Mouse (Mus musculus) MEL (cell line): ENCODE measurements at regions not wholly inside any gene's neighbourhood (a gene's known extent, or its start where the extent isn't known, plus 50 kb on each side); places are given as distances from the start of the nearest gene placed in this dataset.

Experiments
- DNase-seq: peaks from one replicate; pipeline ENCODE4 v3.0.0; 2011; ENCODE audit warnings: low read depth, low spot score
- H3K27ac ChIP-seq: 2 replicates; pipeline ENCODE4 v1.5.1; 2012; ENCODE audit warnings: low read depth, mild to moderate bottlenecking, control low read depth, low read length, moderate library complexity; ENCODE audit not compliant: control insufficient read depth
- H3K27me3 ChIP-seq, 2 experiments: fragments of 150-350 bp in 1 of 2; sonication (generic) in 1 of 2; 2 replicates each; pipeline ENCODE4 v1.6.1; 2012; ENCODE audit warnings: low read length in 2 of 2, mild to moderate bottlenecking in 2 of 2, improper control_type of control experiment in 1 of 2, moderate library complexity in 1 of 2; ENCODE audit not compliant: insufficient read depth in 2 of 2, control insufficient read depth in 1 of 2
- H3K36me3 ChIP-seq, 2 experiments: 2 replicates each; pipeline ENCODE4 v1.6.1; 2012 to 2014; ENCODE audit warnings: low read length in 2 of 2, improper control_type of control experiment in 1 of 2, inconsistent platforms in 1 of 2, mild to moderate bottlenecking in 1 of 2; ENCODE audit not compliant: insufficient read depth in 2 of 2, control insufficient read depth in 1 of 2
- H3K4me1 ChIP-seq, 2 experiments: fragments of 150-350 bp in 1 of 2; sonication (generic) in 1 of 2; 2 replicates each; pipeline ENCODE4 v1.6.1; 2012; ENCODE audit warnings: low read length in 2 of 2, improper control_type of control experiment in 1 of 2, mild to moderate bottlenecking in 1 of 2; ENCODE audit not compliant: insufficient read depth in 2 of 2, control insufficient read depth in 1 of 2
- H3K4me3 ChIP-seq, 2 experiments: fragments of 150-350 bp in 1 of 2; sonication (generic) in 1 of 2; 2 replicates each; pipeline ENCODE4 v1.5.1; 2012; ENCODE audit warnings: low read depth in 2 of 2, low read length in 2 of 2, mild to moderate bottlenecking in 2 of 2, moderate library complexity in 2 of 2, control low read depth in 1 of 2, improper control_type of control experiment in 1 of 2; ENCODE audit not compliant: control insufficient read depth in 1 of 2, insufficient read depth in 1 of 2
- H3K79me2 ChIP-seq: 2 replicates; pipeline ENCODE4 v1.6.1; 2012; ENCODE audit warnings: mild to moderate bottlenecking, low read length, moderate library complexity; ENCODE audit not compliant: control insufficient read depth, poor library complexity, insufficient read depth
- H3K9ac ChIP-seq: 2 replicates; pipeline ENCODE4 v1.6.1; 2012; ENCODE audit warnings: low read depth, mild to moderate bottlenecking, control low read depth, low read length, moderate library complexity; ENCODE audit not compliant: control insufficient read depth, poor library complexity, severe bottlenecking
- H3K9me3 ChIP-seq: fragments of 150-350 bp; sonication (generic); replicated peaks from 2 replicates; pipeline ENCODE4 v1.6.1; 2012; ENCODE audit warnings: mild to moderate bottlenecking, low read length, improper control_type of control experiment, moderate library complexity; ENCODE audit not compliant: insufficient read depth
- CHD2 ChIP-seq: IDR thresholded peaks from 2 replicates; pipeline ENCODE4 v1.6.1; 2011; ENCODE audit warnings: low read length, improper control_type of control experiment
- E2F4 ChIP-seq: IDR thresholded peaks from 2 replicates; pipeline ENCODE4 v1.6.1; 2011; ENCODE audit warnings: low read depth, low read length, improper control_type of control experiment, borderline replicate concordance
- ETS1 ChIP-seq: IDR thresholded peaks from 2 replicates; pipeline ENCODE4 v1.6.1; 2012; ENCODE audit warnings: low read depth, mild to moderate bottlenecking, inconsistent platforms, low read length, improper control_type of control experiment, moderate library complexity
- GABPA ChIP-seq: IDR thresholded peaks from 2 replicates; pipeline ENCODE4 v1.6.1; 2012; ENCODE audit warnings: low read depth, mild to moderate bottlenecking, inconsistent platforms, low read length, improper control_type of control experiment, moderate library complexity
- MAFK ChIP-seq: IDR thresholded peaks from 2 replicates; pipeline ENCODE4 v1.6.1; 2011; ENCODE audit warnings: low read depth, mild to moderate bottlenecking, low read length, improper control_type of control experiment, borderline replicate concordance
- MAZ ChIP-seq: IDR thresholded peaks from 2 replicates; pipeline ENCODE4 v1.6.1; 2012; ENCODE audit warnings: low read depth, mild to moderate bottlenecking, inconsistent platforms, low read length, improper control_type of control experiment
- MEF2A ChIP-seq: IDR thresholded peaks from 2 replicates; pipeline ENCODE4 v1.6.1; 2014; ENCODE audit warnings: low read depth, mild to moderate bottlenecking, inconsistent platforms, low read length, improper control_type of control experiment; ENCODE audit not compliant: poor library complexity, insufficient replicate concordance, severe bottlenecking; ENCODE audit errors: extremely low read depth
- MXI1 ChIP-seq: IDR thresholded peaks from 2 replicates; pipeline ENCODE4 v1.6.1; 2011; ENCODE audit warnings: mild to moderate bottlenecking, low read depth, low read length, improper control_type of control experiment
- MYB ChIP-seq: IDR thresholded peaks from 2 replicates; pipeline ENCODE4 v1.6.1; 2011; ENCODE audit warnings: mild to moderate bottlenecking, low read depth, low read length, improper control_type of control experiment
- NELFE ChIP-seq: IDR thresholded peaks from 2 replicates; pipeline ENCODE4 v1.6.1; 2011; ENCODE audit warnings: low read depth, low read length, improper control_type of control experiment
- POLR2AphosphoS2 ChIP-seq: IDR thresholded peaks from 2 replicates; pipeline ENCODE4 v1.6.1; 2011; ENCODE audit warnings: low read length, improper control_type of control experiment
- RAD21 ChIP-seq: IDR thresholded peaks from 2 replicates; pipeline ENCODE4 v1.6.1; 2011; ENCODE audit warnings: mild to moderate bottlenecking, low read depth, low read length, improper control_type of control experiment
- SIN3A ChIP-seq: IDR thresholded peaks from 2 replicates; pipeline ENCODE4 v1.6.1; 2012; ENCODE audit warnings: low read length, improper control_type of control experiment, inconsistent platforms
- TAL1 ChIP-seq: IDR thresholded peaks from 2 replicates; pipeline ENCODE4 v1.6.1; 2012; ENCODE audit warnings: mild to moderate bottlenecking, inconsistent platforms, low read length, moderate library complexity, mixed read lengths
- TBP ChIP-seq: IDR thresholded peaks from 2 replicates; pipeline ENCODE4 v1.8.0; 2011; ENCODE audit warnings: low read depth, low read length, improper control_type of control experiment
- TCF12 ChIP-seq: IDR thresholded peaks from 2 replicates; pipeline ENCODE4 v1.6.1; 2014; ENCODE audit warnings: low read depth, mild to moderate bottlenecking, inconsistent platforms, low read length, improper control_type of control experiment, moderate library complexity
- UBTF ChIP-seq: IDR thresholded peaks from 2 replicates; pipeline ENCODE4 v1.6.1; 2012; ENCODE audit warnings: low read depth, mild to moderate bottlenecking, inconsistent platforms, low read length, improper control_type of control experiment, moderate library complexity, borderline replicate concordance; ENCODE audit not compliant: insufficient read depth
- ZC3H11A ChIP-seq: IDR thresholded peaks from 2 replicates; pipeline ENCODE4 v1.6.1; 2012; ENCODE audit warnings: low read depth, mild to moderate bottlenecking, inconsistent platforms, low read length, improper control_type of control experiment
- ZNF384 ChIP-seq: IDR thresholded peaks from 2 replicates; pipeline ENCODE4 v1.6.1; 2012; ENCODE audit warnings: low read depth, mild to moderate bottlenecking, inconsistent platforms, low read length, improper control_type of control experiment

DNA sequence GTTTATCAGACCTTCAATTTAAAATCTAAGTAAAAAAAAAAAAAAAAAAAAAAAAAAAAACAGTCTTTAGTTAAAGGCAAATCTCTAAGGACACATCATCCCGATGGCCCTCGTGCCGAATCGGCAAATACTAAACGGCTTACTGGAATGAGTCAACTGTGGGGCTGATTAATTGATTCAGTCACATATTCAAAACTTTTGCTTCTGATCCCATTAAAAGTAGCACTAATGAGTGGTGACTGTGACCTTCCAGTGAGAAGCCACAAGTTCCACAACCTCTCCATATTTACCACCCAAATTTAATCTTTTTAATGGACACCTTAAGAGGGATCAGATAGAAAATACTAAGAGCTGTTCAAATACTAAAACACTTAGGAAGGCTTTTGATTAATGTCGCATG lies 1511.9 kb upstream of the Acvr2a start:
- H3K27me3 ChIP-seq, result no peaks in the 10 kb centered on the region
- DNase-seq, result no peak
- no peak overlapping the region for H3K9ac ChIP-seq
- H3K4me3 ChIP-seq, result no peak overlapping the region
- no peaks in the 10 kb centered on the region for H3K36me3 ChIP-seq
- H3K79me2 ChIP-seq, result no peaks in the 10 kb centered on the region
- H3K9me3 ChIP-seq, result no peaks in the 10 kb centered on the region
- H3K4me1 ChIP-seq, result no peaks in the 10 kb centered on the region; a peak in 1 of 4 replicates
- no peak overlapping the region for H3K27ac ChIP-seq
- no peak for TF ChIP-seq TBP
- TF ChIP-seq MEF2A, result no peak
- TF ChIP-seq NELFE, result no peak
- no peak for TF ChIP-seq E2F4
- TF ChIP-seq POLR2AphosphoS2, result no peak
- no peak for TF ChIP-seq RAD21

- H3K27ac ChIP-seq, result no peak overlapping the region
- no peaks in the 10 kb centered on the region for H3K27me3 ChIP-seq
- H3K4me1 ChIP-seq, result no peaks in the 10 kb centered on the region
- H3K4me3 ChIP-seq, result no peak overlapping the region
- no peak for DNase-seq
- no peaks in the 10 kb centered on the region for H3K79me2 ChIP-seq
- no peaks in the 10 kb centered on the region for H3K9me3 ChIP-seq
- peaks cover 0 to 4% of the 10 kb centered on the region in 2 experiments; a peak in 2 of 4 replicates for H3K36me3 ChIP-seq
- no peak overlapping the region for H3K9ac ChIP-seq
- TF ChIP-seq CHD2, result no peak
- no peak for TF ChIP-seq MXI1
- no peak for TF ChIP-seq UBTF
- no peak for TF ChIP-seq SIN3A
- TF ChIP-seq TAL1, result no peak
- no peak for TF ChIP-seq TCF12
- TF ChIP-seq GABPA, result no peak
These were observed 1483.3 kb upstream of the Acvr2a start for GRCm38 (mm10) chr2:47330574-47330973.

GRCm38 (mm10) chr2:47334406-47335113 lies 1479.3 kb upstream of the Acvr2a start:
- no peak overlapping the region for H3K4me3 ChIP-seq
- DNase-seq, result peak; percentile 6
- H3K27ac ChIP-seq, result no peak overlapping the region
- no peak overlapping the region for H3K9ac ChIP-seq
- no peaks in the 10 kb centered on the region for H3K27me3 ChIP-seq
- peaks cover 0 to 4% of the 10 kb centered on the region in 2 experiments; a peak in 2 of 4 replicates for H3K36me3 ChIP-seq
- H3K79me2 ChIP-seq, result no peaks in the 10 kb centered on the region
- TF ChIP-seq MAZ (no peak), ZC3H11A (no peak), RAD21 (no peak), MAFK (no peak), GABPA (no peak), MYB (no peak), ZNF384 (no peak), ETS1 (0 out of 2 replicates have a peak, but pooled peaks have one; percentile 15)
- H3K9me3 ChIP-seq, result no peaks in the 10 kb centered on the region
- no peaks in the 10 kb centered on the region for H3K4me1 ChIP-seq
